Mouse (Mus musculus) hindbrain, embryonic 14.5 days (tissue): ENCODE measurements around the gene Wbp1. TPM values are rescaled to one million over a fixed set of nuclear protein-coding genes. Genes with fewer than 3 reads are reported as not detected.

Experiments
- ATAC-seq: fragments of 200-750 bp; cut with Nextera tagmentation; 2 replicates; pipeline ENCODE4 v1.8.0; 2017; ENCODE audit warnings: moderate number of reproducible peaks, mild to moderate bottlenecking, moderate TSS enrichment, moderate library complexity; ENCODE audit not compliant: low FRiP score
- DNase-seq: peaks from one replicate; pipeline ENCODE4 v3.0.0-alpha.2; 2015; ENCODE audit warnings: low spot score
- H3K27ac ChIP-seq: fragments of 300-500 bp; sonication (generic); 2 replicates; pipeline ENCODE4 v1.5.1; 2014; ENCODE audit warnings: mild to moderate bottlenecking, moderate library complexity
- H3K27me3 ChIP-seq: fragments of 300-500 bp; sonication (generic); 2 replicates; pipeline ENCODE4 v1.6.1; 2014; ENCODE audit warnings: mild to moderate bottlenecking, low read length, mixed read lengths; ENCODE audit not compliant: control insufficient read depth, insufficient read depth
- H3K36me3 ChIP-seq: fragments of 300-500 bp; sonication (generic); replicated peaks from 2 replicates; pipeline ENCODE4 v1.6.1; 2014; ENCODE audit not compliant: control insufficient read depth, insufficient read depth
- H3K4me1 ChIP-seq: fragments of 300-500 bp; sonication (generic); replicated peaks from 2 replicates; pipeline ENCODE4 v1.6.1; 2014; ENCODE audit warnings: antibody characterized with exemption, low read length, mixed read lengths; ENCODE audit not compliant: control insufficient read depth, insufficient read depth
- H3K4me2 ChIP-seq: fragments of 300-500 bp; sonication (generic); replicated peaks from 2 replicates; pipeline ENCODE4 v1.6.1; 2014; ENCODE audit warnings: mild to moderate bottlenecking, moderate library complexity
- H3K4me3 ChIP-seq: fragments of 300-500 bp; sonication (generic); replicated peaks from 2 replicates; pipeline ENCODE4 v1.5.1; 2014; ENCODE audit warnings: mild to moderate bottlenecking, low read length
- H3K9ac ChIP-seq: fragments of 300-500 bp; sonication (generic); 2 replicates; pipeline ENCODE4 v1.6.1; 2014
- H3K9me3 ChIP-seq: fragments of 300-500 bp; sonication (generic); 2 replicates; pipeline ENCODE4 v1.6.1; 2016; ENCODE audit warnings: low read length; ENCODE audit not compliant: control insufficient read depth
- WGBS: fragments of 180-500 bp; shearing (Covaris S2); extraction: QIAGEN DNeasy Blood & Tissue Kit; methylation state at CpG from one replicate; pipeline ENCODE4 v1.1.7; 2014; 5-methylcytosine and 5-hydroxymethylcytosine counted together
- polyA plus RNA-seq: library from polyadenylated mRNA; unstranded; fragments of >200 nt; fragmentation: Nextera tagmentation; extraction: Ambion mirVana; gene quantifications from 2 replicates; pipeline ENCODE4 v1.2.1, GENCODE M21; 2014

Gene Wbp1
- polyA plus RNA-seq, 1 experiment from 2014 or later = 134 TPM

GRCm38 (mm10) chr6:83101688-83102556, 19.4 kb downstream of the Wbp1 start:
- under 1% methylated on average over 73 of the region's 74 CpGs for WGBS
- ATAC-seq = peak; percentile 79
- Histone ChIP-seq H3K36me3 (peaks cover 7% of the 10 kb centered on the region), H3K9me3 (no peaks in the 10 kb centered on the region), H3K27ac (peak overlapping the region; percentile 63), H3K27me3 (no peaks in the 10 kb centered on the region), H3K4me2 (peak overlapping the region; percentile 95), H3K9ac (peak overlapping the region; percentile 75), H3K4me1 (peaks cover 12% of the 10 kb centered on the region), H3K4me3 (peak overlapping the region; percentile 53)
- DNase-seq = peak; percentile 58

GRCm38 (mm10) chr6:83101316-83101687, 20.1 kb downstream of the Wbp1 start, which contains the start of the genes Ccdc142 and Gm42688:
TSS of gene Ccdc142 (plus strand) at chr6:83101601.
TSS of gene Gm42688 (plus strand) at chr6:83101617.
- Histone ChIP-seq H3K9ac (peak within 1 kb of the TSS; percentile 75), H3K4me2 (peak within 1 kb of the TSS; percentile 95), H3K9me3 (no peaks in the 10 kb centered on the region), H3K36me3 (peaks cover 3% of the 10 kb centered on the region; the same call in 1 of the 2 replicates), H3K4me1 (peaks cover 12% of the 10 kb centered on the region), H3K27me3 (no peaks in the 10 kb centered on the region), H3K4me3 (peak within 1 kb of the TSS; percentile 53), H3K27ac (peak within 1 kb of the TSS; percentile 63)
- ATAC-seq = peak; percentile 88
- peak; percentile 85 for DNase-seq
- under 1% methylated on average over 25 of the region's 25 CpGs for WGBS

GRCm38 (mm10) chr6:83098411-83098810, 22.9 kb downstream of the Wbp1 start:
- no peak overlapping the region for H3K9ac ChIP-seq
- no peak overlapping the region for H3K4me3 ChIP-seq
- H3K27ac ChIP-seq = no peak overlapping the region
- H3K4me1 ChIP-seq = peaks cover 11% of the 10 kb centered on the region
- H3K4me2 ChIP-seq = no peak overlapping the region
- H3K36me3 ChIP-seq = no peaks in the 10 kb centered on the region
- WGBS = 59% methylated on average over 2 of the region's 2 CpGs
- no peak for DNase-seq
- no peak for ATAC-seq
- no peaks in the 10 kb centered on the region for H3K27me3 ChIP-seq
- H3K9me3 ChIP-seq = no peaks in the 10 kb centered on the region

- Histone ChIP-seq H3K27me3 (peaks cover 8% of the 10 kb centered on the region; the same call in 1 of the 2 replicates), H3K36me3 (no peaks in the 10 kb centered on the region), H3K4me1 (no peaks in the 10 kb centered on the region), H3K4me3 (no peak overlapping the region), H3K9ac (no peak overlapping the region), H3K4me2 (no peak overlapping the region), H3K27ac (no peak overlapping the region), H3K9me3 (no peaks in the 10 kb centered on the region)
- 49% methylated on average over 6 of the region's 6 CpGs for WGBS
- DNase-seq (no peak), ATAC-seq (no peak)
These were observed 25.4 kb downstream of the Wbp1 start for GRCm38 (mm10) chr6:83095968-83096367.

GRCm38 (mm10) chr6:83092416-83093127, 28.8 kb downstream of the Wbp1 start:
- Histone ChIP-seq H3K9me3 (no peaks in the 10 kb centered on the region), H3K9ac (no peak overlapping the region), H3K27ac (no peak overlapping the region), H3K4me2 (no peak overlapping the region), H3K4me1 (no peaks in the 10 kb centered on the region), H3K36me3 (no peaks in the 10 kb centered on the region), H3K27me3 (peaks cover 40% of the 10 kb centered on the region), H3K4me3 (no peak overlapping the region)
- ATAC-seq (no peak), DNase-seq (no peak)
- 36% methylated on average over 6 of the region's 6 CpGs for WGBS

- no peak for ATAC-seq
- 4% methylated on average over 9 of the region's 9 CpGs for WGBS
- H3K4me2 ChIP-seq = no peak overlapping the region
These were observed 33.5 kb downstream of the Wbp1 start for GRCm38 (mm10) chr6:83087926-83088260.

GRCm38 (mm10) chr6:83087205-83087925, 34.0 kb downstream of the Wbp1 start:
- H3K4me3 ChIP-seq = no peak overlapping the region
- H3K27me3 ChIP-seq = peaks cover 84% of the 10 kb centered on the region
- no peaks in the 10 kb centered on the region for H3K9me3 ChIP-seq
- DNase-seq = no peak
- no peaks in the 10 kb centered on the region for H3K4me1 ChIP-seq
- no peak overlapping the region for H3K27ac ChIP-seq
- no peak overlapping the region for H3K9ac ChIP-seq
- ATAC-seq = no peak
- WGBS = under 1% methylated on average over 47 of the region's 47 CpGs
- H3K4me2 ChIP-seq = peak overlapping the region; percentile 31
- H3K36me3 ChIP-seq = peaks cover 2% of the 10 kb centered on the region; the same call in 1 of the 2 replicates

More at GRCm38 (mm10) chr6:83087926-83088260, 33.5 kb downstream of the Wbp1 start:
- no peak overlapping the region for H3K4me3 ChIP-seq
- H3K9me3 ChIP-seq = no peaks in the 10 kb centered on the region
- H3K27me3 ChIP-seq = peaks cover 84% of the 10 kb centered on the region
- H3K27ac ChIP-seq = no peak overlapping the region
- no peaks in the 10 kb centered on the region for H3K36me3 ChIP-seq
- no peak overlapping the region for H3K9ac ChIP-seq
- no peak for DNase-seq
- H3K4me1 ChIP-seq = no peaks in the 10 kb centered on the region

- no peak within 1 kb of the TSS for H3K9ac ChIP-seq
- WGBS = 4% methylated on average over 42 of the region's 42 CpGs
- H3K9me3 ChIP-seq = no peaks in the 10 kb centered on the region
- H3K36me3 ChIP-seq = peaks cover 10% of the 10 kb centered on the region; the same call in 1 of the 2 replicates
- ATAC-seq = no peak
- H3K4me1 ChIP-seq = no peaks in the 10 kb centered on the region
- H3K27me3 ChIP-seq = peaks cover 91% of the 10 kb centered on the region
- DNase-seq = no peak
- no peak within 1 kb of the TSS for H3K27ac ChIP-seq
- no peak within 1 kb of the TSS for H3K4me3 ChIP-seq
- peak within 1 kb of the TSS; percentile 31; the same call in 1 of the 2 replicates for H3K4me2 ChIP-seq
These were observed 35.0 kb downstream of the Wbp1 start, which contains the start of gene Lbx2 for GRCm38 (mm10) chr6:83086121-83087035. TSS of gene Lbx2 (plus strand) at chr6:83086367.
